Mouse (Mus musculus) bone marrow macrophage, adult 2 months (primary cell): ENCODE measurements around the gene Pip4k2c. TPM values are rescaled to one million over a fixed set of nuclear protein-coding genes. Genes with fewer than 3 reads are reported as not detected.

Experiments used
- H3K27ac ChIP-seq: 2 replicates; pipeline ENCODE4 v1.5.1; 2012; ENCODE audit warnings: low read depth, low read length; ENCODE audit not compliant: insufficient read depth
- H3K4me1 ChIP-seq: 2 replicates; pipeline ENCODE4 v1.6.1; 2012; ENCODE audit warnings: low read length; ENCODE audit not compliant: control insufficient read depth, insufficient read depth
- H3K4me3 ChIP-seq: 2 replicates; pipeline ENCODE4 v1.5.1; 2012; ENCODE audit warnings: mild to moderate bottlenecking, low read length, moderate library complexity; ENCODE audit not compliant: insufficient read depth
- CTCF ChIP-seq: IDR thresholded peaks from 2 replicates; pipeline ENCODE4 v1.5.1; 2012; ENCODE audit warnings: low read depth, mild to moderate bottlenecking, low read length, moderate library complexity
- POLR2A ChIP-seq: IDR thresholded peaks from 2 replicates; pipeline ENCODE4 v1.6.1; 2012; ENCODE audit warnings: mild to moderate bottlenecking, low read depth, low read length, borderline replicate concordance
- polyA plus RNA-seq: library from polyadenylated mRNA; stranded (reverse); fragments of >200 nt; gene quantifications from 2 replicates; pipeline ENCODE4 v1.2.4, GENCODE M21; 2012; ENCODE audit not compliant: missing spikeins, insufficient read depth, insufficient read length

Pip4k2c gene
- polyA plus RNA-seq, 1 experiment, result 34.5 TPM

DNA sequence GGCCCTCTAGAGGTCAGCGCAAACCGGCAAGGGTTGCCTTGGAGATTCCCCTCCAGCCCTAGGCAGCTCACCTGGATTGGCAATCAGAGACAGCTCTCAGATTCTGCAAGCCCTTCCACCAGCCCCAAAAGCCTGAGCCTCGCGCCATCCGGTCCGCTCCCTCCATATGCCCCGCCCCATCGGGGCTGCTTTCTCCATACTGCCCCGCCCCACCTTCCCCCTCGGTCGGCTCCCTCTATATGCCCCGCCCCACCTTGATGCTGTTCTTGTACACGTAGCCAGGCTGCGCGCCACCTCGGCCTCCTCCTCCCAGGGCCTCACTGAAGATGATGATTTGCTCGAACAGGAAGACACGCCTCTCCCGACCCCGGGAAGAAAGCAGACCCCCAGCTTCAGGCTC, 27.6 kb downstream of the Pip4k2c start:
- no peak overlapping the region for H3K4me3 ChIP-seq
- TF ChIP-seq CTCF, result no peak
- no peak for TF ChIP-seq POLR2A

GRCm38 (mm10) chr10:127182624-127183023, 28.8 kb downstream of the Pip4k2c start:
- TF ChIP-seq POLR2A (no peak), CTCF (no peak)
- Histone ChIP-seq H3K4me3 (no peak overlapping the region), H3K27ac (no peak overlapping the region), H3K4me1 (peaks cover 8% of the 10 kb centered on the region; the same call in 1 of the 2 replicates)

More for the DNA sequence above, 27.6 kb downstream of the Pip4k2c start:
- Histone ChIP-seq H3K27ac (no peak overlapping the region), H3K4me1 (peaks cover under 1% of the 10 kb centered on the region; the same call in 1 of the 2 replicates)

GRCm38 (mm10) chr10:127181566-127181965, 29.8 kb downstream of the Pip4k2c start:
- TF ChIP-seq CTCF (no peak), POLR2A (no peak)
- no peak overlapping the region for H3K27ac ChIP-seq
- no peak overlapping the region for H3K4me3 ChIP-seq
- H3K4me1 ChIP-seq, result peaks cover 8% of the 10 kb centered on the region; the same call in 1 of the 2 replicates

DNA sequence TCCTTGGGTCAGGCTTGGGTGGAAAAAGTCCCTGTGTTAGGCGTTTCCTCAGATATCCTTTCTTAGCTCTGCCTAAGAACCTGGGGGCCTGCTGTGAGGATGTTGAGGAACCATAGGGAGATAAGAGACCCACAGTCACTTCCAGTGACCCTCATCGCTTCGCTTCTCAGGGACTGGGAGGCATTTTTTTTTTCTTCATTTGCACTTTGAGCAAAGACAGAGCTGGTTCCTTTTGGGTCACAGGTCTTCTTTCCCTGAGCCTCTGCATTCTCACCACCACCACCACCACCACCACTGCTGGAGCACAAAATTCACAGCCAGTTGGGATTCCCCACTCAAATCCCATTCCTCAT, 30.7 kb downstream of the Pip4k2c start:
- H3K27ac ChIP-seq, result no peak overlapping the region
- TF ChIP-seq CTCF, result no peak
- no peak for TF ChIP-seq POLR2A
- H3K4me3 ChIP-seq, result no peak overlapping the region
- H3K4me1 ChIP-seq, result peaks cover 8% of the 10 kb centered on the region; the same call in 1 of the 2 replicates

GRCm38 (mm10) chr10:127179871-127180694, 31.3 kb downstream of the Pip4k2c start, which contains the start of gene Slc26a10:
Gene Slc26a10, minus strand, starts transcription at chr10:127180645.
- Histone ChIP-seq H3K27ac (no peak within 1 kb of the TSS), H3K4me1 (peaks cover 8% of the 10 kb centered on the region; the same call in 1 of the 2 replicates), H3K4me3 (no peak within 1 kb of the TSS)
- no peak for TF ChIP-seq POLR2A
- no peak for TF ChIP-seq CTCF

DNA sequence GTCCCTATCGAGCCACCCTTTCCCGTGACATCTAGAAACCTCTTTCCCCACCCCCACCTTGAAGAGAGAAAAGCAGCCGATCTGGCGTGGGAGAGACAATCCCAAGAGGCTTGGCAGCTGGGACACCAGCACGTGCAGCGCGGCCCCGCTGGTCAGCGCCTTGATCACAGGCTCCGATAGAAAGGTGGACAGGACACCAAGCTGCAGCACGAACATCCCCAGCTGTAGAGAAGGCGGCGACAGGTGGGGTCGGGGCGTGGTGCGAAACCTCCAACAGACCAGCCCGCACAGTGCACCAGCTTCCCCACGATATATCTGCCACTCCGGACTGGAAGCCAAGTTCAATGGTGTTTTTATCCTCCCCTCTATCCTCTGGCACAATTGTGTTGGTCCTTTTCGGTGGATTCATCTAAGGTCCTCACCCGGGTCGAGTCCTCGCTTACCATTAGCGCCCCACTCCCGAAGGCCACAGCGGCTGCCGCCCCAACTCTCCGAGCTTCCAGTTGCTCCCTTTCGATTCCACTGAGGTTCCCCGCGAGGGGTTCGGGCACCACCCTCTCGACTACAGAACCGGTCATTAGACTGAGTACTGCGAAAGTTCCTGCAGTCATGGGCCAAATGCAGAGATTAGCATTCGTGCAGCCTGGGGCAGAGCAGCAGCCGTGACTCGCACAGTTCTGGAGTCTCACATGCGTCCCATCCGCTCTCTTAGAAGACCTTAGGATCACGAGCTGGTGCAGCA, 32.9 kb downstream of the Pip4k2c start:
- H3K27ac ChIP-seq, result no peak overlapping the region
- TF ChIP-seq CTCF, result no peak
- TF ChIP-seq POLR2A, result no peak
- peaks cover 8% of the 10 kb centered on the region; the same call in 1 of the 2 replicates for H3K4me1 ChIP-seq
- peak overlapping the region; percentile 35 for H3K4me3 ChIP-seq

DNA sequence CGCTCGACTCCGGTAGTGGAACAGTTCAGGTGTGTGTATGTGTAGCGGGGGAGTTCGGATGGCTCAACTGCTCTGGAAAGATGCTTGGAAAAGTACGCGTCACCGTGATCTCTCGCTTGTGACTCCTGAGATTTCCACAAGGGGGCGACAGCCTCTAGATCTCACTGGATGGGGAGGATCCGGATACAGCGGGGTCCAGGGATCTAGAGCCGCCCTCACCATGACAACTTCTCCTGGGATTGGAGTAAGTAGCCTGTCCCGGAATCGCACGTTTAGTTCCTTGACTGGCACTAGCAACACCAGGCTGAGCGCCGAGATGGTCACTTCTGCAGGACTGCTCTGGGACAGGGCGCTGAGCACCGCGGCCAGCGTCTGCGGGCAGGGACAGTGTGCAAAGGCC, 33.7 kb downstream of the Pip4k2c start:
- peaks cover 8% of the 10 kb centered on the region; the same call in 1 of the 2 replicates for H3K4me1 ChIP-seq

GRCm38 (mm10) chr10:127177235-127177634, 34.1 kb downstream of the Pip4k2c start:
- Histone ChIP-seq H3K4me1 (peaks cover 8% of the 10 kb centered on the region; the same call in 1 of the 2 replicates), H3K27ac (no peak overlapping the region), H3K4me3 (no peak overlapping the region)
- TF ChIP-seq CTCF, result no peak
- no peak for TF ChIP-seq POLR2A

More for the DNA sequence above, 33.7 kb downstream of the Pip4k2c start:
- Histone ChIP-seq H3K4me3 (peak overlapping the region; percentile 35), H3K27ac (no peak overlapping the region)
- no peak for TF ChIP-seq POLR2A
- TF ChIP-seq CTCF, result peak; percentile 85

GRCm38 (mm10) chr10:127176756-127177155, 34.6 kb downstream of the Pip4k2c start:
- no peak for TF ChIP-seq POLR2A
- no peak for TF ChIP-seq CTCF
- Histone ChIP-seq H3K4me3 (no peak overlapping the region), H3K27ac (no peak overlapping the region), H3K4me1 (peaks cover 8% of the 10 kb centered on the region; the same call in 1 of the 2 replicates)
